In the genomic region with DNA sequence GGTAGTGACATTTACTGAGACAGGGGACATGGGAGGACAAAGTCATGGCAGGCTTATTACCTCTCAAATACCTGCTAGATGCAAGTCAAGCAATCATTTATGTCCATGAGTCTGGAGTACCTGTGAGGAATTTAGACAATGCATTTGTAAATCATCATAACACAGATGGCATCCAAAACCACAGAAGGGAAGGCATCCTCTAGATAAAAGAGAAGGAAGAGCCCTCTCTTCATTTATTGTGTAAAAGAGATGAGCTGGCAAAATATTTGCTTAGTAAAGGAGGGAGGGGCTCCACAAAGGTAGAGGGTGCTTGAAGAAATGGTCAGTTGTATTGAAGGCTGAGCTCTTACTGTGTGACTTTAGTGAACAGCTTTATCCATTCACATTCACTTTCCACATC, we compare ENCODE assay signal across 25 mouse cellular contexts. TPM values are rescaled to one million over a fixed set of nuclear protein-coding genes. Genes with fewer than 3 reads are reported as not detected.
A peak's percentile ranks its signal among the peaks of the same experiment; 100 is the strongest.
DNase-seq lines count a peak whose midpoint lies in the region; ATAC-seq and TF ChIP-seq lines count a peak whose summit lies in the region.
"Had no signal": no experiment of that assay in that cellular context is flagged by ENCODE, and none has a peak within 500 bp of the region (broad histone marks: within the 10 kb centered on the region; RNA-seq: fewer than 3 reads in every experiment).

No protein-coding gene starts in this region.

- no peak for TF ChIP-seq CTCF in MEL (IDR thresholded peaks at IDR 0.05 in 2 of 3, conservative IDR thresholded peaks at IDR 0.05 in 1 of 3; ENCODE audit: control insufficient read depth in 1 of 3, insufficient read depth in 1 of 3, low read depth in 2 of 3, low read length in 3 of 3, poor library complexity in 1 of 3, severe bottlenecking in 1 of 3)
- TF ChIP-seq CTCF in gastrocnemius, adult 2 months (IDR thresholded peaks at IDR 0.05) = no peak

- H3K27me3 ChIP-seq in midbrain, embryonic 16.5 days (ENCODE audit: control insufficient read depth, insufficient read depth, low read depth, low read length) = no peaks in the 10 kb centered on the region
- no peaks in the 10 kb centered on the region for H3K27me3 ChIP-seq in midbrain, embryonic 14.5 days (ENCODE audit: control insufficient read depth, insufficient read depth, low read length)
- no peaks in the 10 kb centered on the region for H3K27me3 ChIP-seq in MEL (ENCODE audit: control insufficient read depth in 1 of 2, insufficient read depth in 2 of 2, low read length in 2 of 2)
- H3K27me3 ChIP-seq: CH12.LX had no signal

- ATAC-seq in midbrain, embryonic 16.5 days = no peak
- no peak for ATAC-seq in midbrain, embryonic 14.5 days (ENCODE audit: low FRiP score, low TSS enrichment)
- ATAC-seq: activated CD4-positive, CD25-positive, alpha-beta regulatory T cell, adult 4 months; CD4-positive, CD25-positive, alpha-beta regulatory T cell, adult 4 months; Patski had no signal

- H3K9me3 ChIP-seq in midbrain, embryonic 16.5 days (replicated peaks; ENCODE audit: control insufficient read depth, low read length, poor library complexity, severe bottlenecking) = no peaks in the 10 kb centered on the region
- H3K9me3 ChIP-seq in midbrain, embryonic 14.5 days (ENCODE audit: control insufficient read depth, low read length) = no peaks in the 10 kb centered on the region
- H3K9me3 ChIP-seq in ES-E14 (ENCODE audit: control insufficient read depth, insufficient read depth, low read depth, low read length) (no peaks in the 10 kb centered on the region), MEL (replicated peaks; ENCODE audit: insufficient read depth, low read length) (no peaks in the 10 kb centered on the region)
- H3K9me3 ChIP-seq: G1E had no signal

- no peaks in the 10 kb centered on the region; the same call in 1 of the 2 replicates for H3K79me2 ChIP-seq in MEL (ENCODE audit: control insufficient read depth, insufficient read depth, low read length, poor library complexity)

- H3K4me2 ChIP-seq in midbrain, embryonic 16.5 days (ENCODE audit: low read length) = no peak overlapping the region
- no peak overlapping the region for H3K4me2 ChIP-seq in midbrain, embryonic 14.5 days (ENCODE audit: low read length)

- in situ Hi-C loops in ES-E14 (cut with MboI; ENCODE audit: low sequenced_read_pairs in 2 of 2, unreplicated experiment in 2 of 2) = no loop called here

- H3K36me3 ChIP-seq in midbrain, embryonic 16.5 days (ENCODE audit: control insufficient read depth, insufficient read depth, low read length) = no peaks in the 10 kb centered on the region
- no peaks in the 10 kb centered on the region for H3K36me3 ChIP-seq in midbrain, embryonic 14.5 days (ENCODE audit: control insufficient read depth, insufficient read depth, low read length)
- H3K36me3 ChIP-seq in ES-E14 (ENCODE audit: control insufficient read depth, insufficient read depth, low read length, poor library complexity, severe bottlenecking) = no peaks in the 10 kb centered on the region
- peaks cover 0 to 5% of the 10 kb centered on the region in 2 experiments; a peak in 1 of 4 replicates for H3K36me3 ChIP-seq in MEL (ENCODE audit: control insufficient read depth in 1 of 2, insufficient read depth in 2 of 2, low read length in 2 of 2)
- H3K36me3 ChIP-seq: G1E had no signal

- H3K4me1 ChIP-seq in midbrain, embryonic 16.5 days (ENCODE audit: control insufficient read depth, insufficient read depth, low read length) = peaks cover 7% of the 10 kb centered on the region
- no peaks in the 10 kb centered on the region for H3K4me1 ChIP-seq in midbrain, embryonic 14.5 days (ENCODE audit: control insufficient read depth, insufficient read depth, low read length)
- H3K4me1 ChIP-seq in ES-E14 (ENCODE audit: control insufficient read depth in 2 of 2, insufficient read depth in 2 of 2, low read length in 2 of 2, poor library complexity in 1 of 2) (no peaks in the 10 kb centered on the region), MEL (ENCODE audit: control insufficient read depth in 1 of 2, insufficient read depth in 2 of 2, low read length in 2 of 2) (peaks cover 0 to 3% of the 10 kb centered on the region in 2 experiments; a peak in 2 of 4 replicates)

- H3K27ac ChIP-seq in midbrain, embryonic 16.5 days (ENCODE audit: low read length) = 0 out of 2 replicates have a peak overlapping the region, but pooled peaks have one; percentile 38
- H3K27ac ChIP-seq in midbrain, embryonic 14.5 days (replicated peaks; ENCODE audit: low read depth, low read length) = no peak overlapping the region
- H3K27ac ChIP-seq in ES-E14 (ENCODE audit: insufficient read depth, low read depth, low read length, poor library complexity, severe bottlenecking) (no peak overlapping the region), MEL (ENCODE audit: control insufficient read depth, low read depth, low read length) (no peak overlapping the region)
- no peak overlapping the region for H3K27ac ChIP-seq in gastrocnemius, adult 2 months

- no peak overlapping the region for H3K9ac ChIP-seq in midbrain, embryonic 16.5 days (ENCODE audit: low read depth, low read length)
- H3K9ac ChIP-seq in midbrain, embryonic 14.5 days (replicated peaks; ENCODE audit: low read length) = no peak overlapping the region
- H3K9ac ChIP-seq in ES-E14 (ENCODE audit: insufficient read depth, low read depth, low read length, poor library complexity, severe bottlenecking) = no peak overlapping the region
- H3K9ac ChIP-seq in MEL (ENCODE audit: control insufficient read depth, low read depth, low read length, poor library complexity, severe bottlenecking) = no peak overlapping the region

- intact Hi-C loops in gastrocnemius, postnatal 14 days (cut with DNase I; ENCODE audit: low total_unique reads) = no loop called here
- intact Hi-C loops in gastrocnemius, adult 2 months (cut with DNase I) = no loop called here

- TF ChIP-seq RAD21 in MEL (IDR thresholded peaks at IDR 0.05; ENCODE audit: low read depth, low read length) = no peak

- TF ChIP-seq EP300 in MEL (IDR thresholded peaks at IDR 0.05; ENCODE audit: low read depth in 1 of 2, low read length in 2 of 2) = peak; percentile 51 to 62

- no peak for TF ChIP-seq POLR2A in MEL (IDR thresholded peaks at IDR 0.05; ENCODE audit: control insufficient read depth in 1 of 2, insufficient read depth in 1 of 2, low read depth in 1 of 2, low read length in 2 of 2, poor library complexity in 1 of 2)

- no peak for DNase-seq in midbrain, embryonic 14.5 days
- DNase-seq in ES-E14 (ENCODE audit: low read depth, low spot score) = no peak
- peak; percentile 10 for DNase-seq in MEL (ENCODE audit: low read depth, low spot score)
- peak; percentile 4 for DNase-seq in ZHBTc4 (ENCODE audit: low read depth, low spot score)
- no peak for DNase-seq in gastrocnemius, postnatal 14 days
- DNase-seq in cerebellum, adult 11 months = no peak
- DNase-seq in gastrocnemius, adult 2 months = no peak
- DNase-seq: adrenal gland, adult 2 months; adrenal gland, adult 8-10 months; adrenal gland, postnatal 10 days; adrenal gland, postnatal 14 days; adrenal gland, postnatal 25 days; adrenal gland, postnatal 36 days; B cell, adult 2 months; cerebellum, adult 11-12 months; cerebellum, adult 18-20 months; cerebellum, adult 2 months; cerebellum, adult 8-10 months; cerebellum, adult 9-10 months had no signal

- H3K4me3 ChIP-seq in midbrain, embryonic 16.5 days (ENCODE audit: low read depth, low read length) = no peak overlapping the region
- H3K4me3 ChIP-seq in midbrain, embryonic 14.5 days (replicated peaks; ENCODE audit: low read depth, low read length) = no peak overlapping the region
- H3K4me3 ChIP-seq in ES-E14 (ENCODE audit: insufficient read depth in 1 of 2, low read depth in 1 of 2, low read length in 2 of 2, poor library complexity in 1 of 2, severe bottlenecking in 1 of 2) (no peak overlapping the region), MEL (ENCODE audit: control insufficient read depth in 1 of 2, insufficient read depth in 1 of 2, low read depth in 2 of 2, low read length in 2 of 2) (no peak overlapping the region)
- no peak overlapping the region for H3K4me3 ChIP-seq in gastrocnemius, adult 2 months

TF ChIP-seq in ES-E14, 5 proteins besides CTCF, POLR2A, EP300 and RAD21:
- TF ChIP-seq MAFK (IDR thresholded peaks at IDR 0.05; ENCODE audit: insufficient read depth, low read depth, low read length) (peak; percentile 56; the same call in 1 of the 2 replicates), HCFC1 (IDR thresholded peaks at IDR 0.05; ENCODE audit: borderline replicate concordance, insufficient read depth, low read length) (no peak), ZC3H11A (IDR thresholded peaks at IDR 0.05; ENCODE audit: borderline replicate concordance, low read depth, low read length) (no peak)

TF ChIP-seq in MEL, 35 proteins besides CTCF, POLR2A, EP300 and RAD21 (continues in another document):
- TF ChIP-seq MYB (IDR thresholded peaks at IDR 0.05; ENCODE audit: low read depth, low read length) (no peak), SMC3 (IDR thresholded peaks at IDR 0.05; ENCODE audit: low read depth, low read length) (no peak), KAT2A (conservative IDR thresholded peaks at IDR 0.05; ENCODE audit: low read depth, low read length) (no peak), ETS1 (IDR thresholded peaks at IDR 0.05; ENCODE audit: low read depth, low read length) (peak; percentile 33; the same call in 1 of the 2 replicates), MEF2A (IDR thresholded peaks at IDR 0.05; ENCODE audit: extremely low read depth, insufficient replicate concordance, low read depth, low read length, poor library complexity, severe bottlenecking) (no peak), ZNF384 (IDR thresholded peaks at IDR 0.05; ENCODE audit: low read depth, low read length) (no peak), SIN3A (IDR thresholded peaks at IDR 0.05; ENCODE audit: low read length) (no peak), TBP (IDR thresholded peaks at IDR 0.05; ENCODE audit: low read depth, low read length) (no peak), E2F4 (IDR thresholded peaks at IDR 0.05; ENCODE audit: borderline replicate concordance, low read depth, low read length) (no peak), ZC3H11A (IDR thresholded peaks at IDR 0.05; ENCODE audit: low read depth, low read length) (no peak), TAL1 (IDR thresholded peaks at IDR 0.05; ENCODE audit: low read length) (peak; percentile 39), ZMIZ1 (IDR thresholded peaks at IDR 0.05; ENCODE audit: low read depth, low read length) (no peak), ZKSCAN1 (IDR thresholded peaks at IDR 0.05; ENCODE audit: low read depth, low read length) (no peak), MAFK (IDR thresholded peaks at IDR 0.05; ENCODE audit: borderline replicate concordance, low read depth, low read length) (0 out of 2 replicates have a peak, but pooled peaks have one; percentile 7)

RNA-seq across cellular contexts. Expression of gene Cep83, which starts 20.3 kb away (rescaled TPM):
- 16.3 and 19.2 TPM in 2 replicates for polyA plus RNA-seq in midbrain, embryonic 16.5 days (2015; fragmentation: Nextera tagmentation; extraction: Ambion mirVana)
- polyA plus RNA-seq in midbrain, embryonic 14.5 days (2014; fragmentation: Nextera tagmentation; extraction: Ambion mirVana) = 18.8 and 20.0 TPM in 2 replicates
- 24.5 and 25.2 TPM in 2 replicates for total RNA-seq in ES-E14 (2012; rRNA removed)
- 22.4 and 23.9 TPM in 2 replicates for total RNA-seq in MEL (2012; rRNA removed)
- polyA plus RNA-seq in MEL (2012; ENCODE audit: insufficient read depth in 1 of 2, insufficient read length in 2 of 2, low read depth in 1 of 2, low replicate concordance in 2 of 2, missing spikeins in 1 of 2) = 100 to 1,000 TPM in 1 of 2 experiments, 10 to 100 TPM in 1; 25.9 to 231 TPM
- total RNA-seq in gastrocnemius, postnatal 14 days (2021) = 10 to 100 TPM; 12.2 to 13.4 TPM
- total RNA-seq in gastrocnemius, adult 2 months (2021) = 10 to 100 TPM; 18.5 to 19.6 TPM

Comparison
In these comparisons a context has a peak if more than half of its experiments do, and no peak if none do; other contexts are left out.
1. DNase-seq: peak in MEL (single experiment) and ZHBTc4 (single experiment); none in midbrain, embryonic 14.5 days (single experiment), ES-E14 (single experiment), gastrocnemius, postnatal 14 days (single experiment), cerebellum, adult 11 months (single experiment) and gastrocnemius, adult 2 months (single experiment).